Mouse (Mus musculus) liver, postnatal 0 days (tissue): ENCODE measurements around the gene Shisa4. TPM values are rescaled to one million over a fixed set of nuclear protein-coding genes. Genes with fewer than 3 reads are reported as not detected.
A peak's percentile ranks its signal among the peaks of the same experiment; 100 is the strongest.

Experiments
- ATAC-seq: fragments of 200-750 bp; cut with Nextera tagmentation; 2 replicates; pipeline ENCODE4 v1.8.0; 2017; ENCODE audit warnings: mild to moderate bottlenecking, moderate library complexity
- DNase-seq: peaks from one replicate; pipeline ENCODE4 v3.0.0-alpha.2; 2016
- H3K27ac ChIP-seq: fragments of 300-500 bp; sonication (generic); 2 replicates; pipeline ENCODE4 v1.5.1; 2014; ENCODE audit warnings: antibody characterized with exemption, moderate library complexity, mild to moderate bottlenecking, low read depth
- H3K27me3 ChIP-seq: fragments of 300-500 bp; sonication (generic); 2 replicates; pipeline ENCODE4 v1.6.1; 2014; ENCODE audit warnings: low read length, control low read depth, mixed read lengths; ENCODE audit not compliant: insufficient read depth
- H3K36me3 ChIP-seq: fragments of 300-500 bp; sonication (generic); replicated peaks from 2 replicates; pipeline ENCODE4 v1.6.1; 2014; ENCODE audit warnings: mild to moderate bottlenecking, control low read depth, low read length, moderate library complexity, mixed read lengths; ENCODE audit not compliant: insufficient read depth
- H3K4me1 ChIP-seq: fragments of 300-500 bp; sonication (generic); 2 replicates; pipeline ENCODE4 v1.6.1; 2014; ENCODE audit warnings: antibody characterized with exemption, mild to moderate bottlenecking, control low read depth; ENCODE audit not compliant: insufficient read depth
- H3K4me2 ChIP-seq: fragments of 300-500 bp; sonication (generic); 2 replicates; pipeline ENCODE4 v1.6.1; 2014; ENCODE audit warnings: low read depth, mild to moderate bottlenecking, low read length, moderate library complexity, mixed read lengths
- H3K4me3 ChIP-seq: fragments of 300-500 bp; sonication (generic); 2 replicates; pipeline ENCODE4 v1.5.1; 2014; ENCODE audit warnings: low read depth, low read length
- H3K9ac ChIP-seq: fragments of 300-500 bp; sonication (generic); replicated peaks from 2 replicates; pipeline ENCODE4 v1.6.1; 2014; ENCODE audit warnings: mild to moderate bottlenecking, moderate library complexity
- H3K9me3 ChIP-seq: fragments of 300-500 bp; sonication (generic); 2 replicates; pipeline ENCODE4 v1.6.1; 2016; ENCODE audit warnings: mild to moderate bottlenecking, control low read depth, low read length, mixed read lengths
- CTCF ChIP-seq: sonication (generic); IDR thresholded peaks from 2 replicates; pipeline ENCODE4 v1.5.1; 2016; ENCODE audit warnings: antibody characterized with exemption, low read depth
- EP300 ChIP-seq: IDR thresholded peaks from 2 replicates; pipeline ENCODE4 v1.6.1; 2016; ENCODE audit warnings: antibody characterized with exemption, low read depth, mild to moderate bottlenecking
- WGBS: fragments of 180-500 bp; shearing (Covaris S2); extraction: QIAGEN DNeasy Blood & Tissue Kit; methylation state at CpG from one replicate; pipeline ENCODE4 v1.1.7; 2014; ENCODE audit not compliant: insufficient replicate concordance; 5-methylcytosine and 5-hydroxymethylcytosine counted together
- polyA plus RNA-seq: library from polyadenylated mRNA; unstranded; fragments of >200 nt; fragmentation: Nextera tagmentation; extraction: Ambion mirVana; gene quantifications from 2 replicates; pipeline ENCODE4 v1.2.1, GENCODE M21; 2015

Shisa4 gene
- polyA plus RNA-seq, 1 experiment from 2014 or later, result 1.5 TPM

DNA sequence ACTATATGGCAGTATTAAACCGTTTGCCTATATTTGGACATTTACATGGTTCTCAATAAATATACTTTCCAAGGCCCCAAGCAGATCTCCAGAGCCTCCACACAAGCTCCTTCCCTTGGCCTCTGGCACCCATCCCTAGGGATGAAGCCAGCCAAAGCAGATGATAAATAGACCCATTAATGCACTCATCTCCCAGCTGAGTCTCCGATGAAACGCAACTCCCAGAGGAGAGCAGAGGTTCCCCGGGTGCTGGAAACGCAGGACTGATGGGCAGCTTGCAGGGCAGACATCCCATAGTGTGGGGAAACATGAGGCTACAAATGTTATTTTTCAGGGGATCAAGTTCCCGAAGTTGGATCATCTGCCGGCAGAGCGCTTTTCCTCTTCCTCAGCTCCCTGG, 33.1 kb downstream of the Shisa4 start:
- H3K4me2 ChIP-seq, result no peak overlapping the region
- no peak for ATAC-seq
- H3K4me1 ChIP-seq, result no peaks in the 10 kb centered on the region; the same call in 1 of the 2 replicates
- DNase-seq, result no peak
- H3K27me3 ChIP-seq, result no peaks in the 10 kb centered on the region
- WGBS, result 82% methylated on average over 8 of the region's 8 CpGs
- H3K4me3 ChIP-seq, result no peak overlapping the region
- H3K36me3 ChIP-seq, result no peaks in the 10 kb centered on the region
- TF ChIP-seq CTCF (no peak), EP300 (no peak)
- H3K9ac ChIP-seq, result no peak overlapping the region
- no peak overlapping the region for H3K27ac ChIP-seq
- H3K9me3 ChIP-seq, result no peaks in the 10 kb centered on the region

DNA sequence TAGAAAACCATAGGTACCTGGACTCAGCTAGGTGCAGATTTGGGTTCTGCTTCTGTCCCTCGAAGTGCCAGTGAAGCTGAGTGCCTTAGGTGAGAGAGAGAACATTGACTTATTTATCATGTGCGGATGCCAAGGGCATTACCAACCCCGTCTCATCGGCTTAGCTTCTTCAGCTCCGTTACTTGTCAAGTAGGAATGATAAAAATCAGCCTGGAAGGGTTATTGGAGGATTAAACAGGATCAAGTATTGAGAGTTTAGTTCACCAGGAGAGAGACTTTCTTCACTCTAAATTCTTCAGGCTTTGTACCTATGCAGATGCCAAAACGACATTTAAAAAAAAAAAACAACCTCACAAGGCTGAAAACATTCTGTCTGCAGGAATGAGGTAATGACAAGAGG, 44.5 kb downstream of the Shisa4 start:
- no peak for DNase-seq
- 66% methylated on average over 6 of the region's 6 CpGs for WGBS
- no peaks in the 10 kb centered on the region for H3K27me3 ChIP-seq

DNA sequence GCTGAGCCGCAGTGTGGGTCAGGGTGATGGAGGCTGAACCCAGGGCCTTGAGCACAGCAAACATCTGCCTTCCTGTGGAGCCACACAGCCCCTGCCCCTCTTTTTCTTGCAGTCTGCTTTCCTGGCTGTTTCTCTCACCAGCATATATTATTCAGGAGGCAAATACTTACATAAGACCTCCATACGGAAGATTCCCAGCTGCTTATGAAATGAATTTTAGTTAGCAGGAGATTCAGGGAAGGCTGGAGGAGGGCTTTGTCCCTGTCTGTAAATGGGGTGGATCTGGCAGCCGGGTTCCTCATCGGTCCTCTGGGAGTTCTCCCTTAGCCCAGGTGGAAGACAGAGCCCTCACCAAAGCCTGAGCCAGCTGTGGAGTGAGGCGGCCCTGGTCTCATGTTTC, 46.7 kb downstream of the Shisa4 start:
- no peak overlapping the region for H3K27ac ChIP-seq
- no peaks in the 10 kb centered on the region for H3K4me1 ChIP-seq
- DNase-seq (no peak), ATAC-seq (no peak)
- TF ChIP-seq EP300 (no peak), CTCF (no peak)
- H3K9ac ChIP-seq, result no peak overlapping the region
- no peaks in the 10 kb centered on the region for H3K27me3 ChIP-seq
- 62% methylated on average over 5 of the region's 5 CpGs for WGBS
- H3K4me2 ChIP-seq, result no peak overlapping the region
- H3K36me3 ChIP-seq, result no peaks in the 10 kb centered on the region
- no peak overlapping the region for H3K4me3 ChIP-seq
- H3K9me3 ChIP-seq, result no peaks in the 10 kb centered on the region

More for the DNA sequence above, 44.5 kb downstream of the Shisa4 start:
- no peak overlapping the region for H3K9ac ChIP-seq
- H3K4me2 ChIP-seq, result no peak overlapping the region
- H3K36me3 ChIP-seq, result no peaks in the 10 kb centered on the region
- no peaks in the 10 kb centered on the region for H3K9me3 ChIP-seq
- no peak overlapping the region for H3K27ac ChIP-seq
- ATAC-seq, result no peak
- TF ChIP-seq CTCF (no peak), EP300 (no peak)
- H3K4me3 ChIP-seq, result no peak overlapping the region
- no peaks in the 10 kb centered on the region for H3K4me1 ChIP-seq

- no peak overlapping the region for H3K4me3 ChIP-seq
- no peak for TF ChIP-seq CTCF
- no peak for TF ChIP-seq EP300
- no peaks in the 10 kb centered on the region for H3K4me1 ChIP-seq
- H3K9ac ChIP-seq, result no peak overlapping the region
- no peaks in the 10 kb centered on the region for H3K36me3 ChIP-seq
- no peaks in the 10 kb centered on the region for H3K9me3 ChIP-seq
- 75% methylated on average over 2 of the region's 2 CpGs for WGBS
- no peak overlapping the region for H3K4me2 ChIP-seq
- no peak overlapping the region for H3K27ac ChIP-seq
- no peak for DNase-seq
- ATAC-seq, result no peak
- H3K27me3 ChIP-seq, result no peaks in the 10 kb centered on the region
Measured at GRCm38 (mm10) chr1:135325934-135326333, 49.1 kb downstream of the Shisa4 start.

GRCm38 (mm10) chr1:135324571-135324970, 50.5 kb downstream of the Shisa4 start, which contains the start of gene Lmod1:
TSS of gene Lmod1 (plus strand) at chr1:135324807.
- no peaks in the 10 kb centered on the region for H3K9me3 ChIP-seq
- no peaks in the 10 kb centered on the region for H3K36me3 ChIP-seq
- WGBS, result 25% methylated on average over 8 of the region's 8 CpGs
- H3K27ac ChIP-seq, result no peak within 1 kb of the TSS
- H3K27me3 ChIP-seq, result 0 out of 2 replicates have a peak, but pooled peaks cover 3% of the 10 kb centered on the region
- H3K4me3 ChIP-seq, result no peak within 1 kb of the TSS
- H3K4me2 ChIP-seq, result peak within 1 kb of the TSS; percentile 7; the same call in 1 of the 2 replicates
- no peaks in the 10 kb centered on the region for H3K4me1 ChIP-seq
- no peak for ATAC-seq
- no peak within 1 kb of the TSS for H3K9ac ChIP-seq
- TF ChIP-seq CTCF (no peak), EP300 (no peak)
- no peak for DNase-seq

GRCm38 (mm10) chr1:135323367-135323901, 51.6 kb downstream of the Shisa4 start:
- no peaks in the 10 kb centered on the region for H3K36me3 ChIP-seq
- no peak overlapping the region for H3K9ac ChIP-seq
- TF ChIP-seq EP300 (no peak), CTCF (no peak)
- no peak overlapping the region for H3K27ac ChIP-seq
- H3K4me3 ChIP-seq, result no peak overlapping the region
- WGBS, result 80% methylated on average over 7 of the region's 7 CpGs
- no peak for DNase-seq
- ATAC-seq, result no peak
- 0 out of 2 replicates have a peak, but pooled peaks cover 3% of the 10 kb centered on the region for H3K27me3 ChIP-seq
- no peaks in the 10 kb centered on the region for H3K4me1 ChIP-seq
- H3K4me2 ChIP-seq, result no peak overlapping the region
- no peaks in the 10 kb centered on the region for H3K9me3 ChIP-seq

Other genes starting within 250 kb of the Shisa4 start
- 5.4 and 6.7 TPM in 2 replicates for gene Ptpn7, start 242.5 kb downstream of the Shisa4 start, polyA plus RNA-seq
- 11.3 and 12.5 TPM in 2 replicates for gene Arl8a, start 228.4 kb downstream of the Shisa4 start, polyA plus RNA-seq
- gene Gpr37l1, start 207.6 kb downstream of the Shisa4 start, polyA plus RNA-seq, result not detected in 2 replicates
- 0.59 and 0.67 TPM in 2 replicates for gene Elf3, start 116.7 kb downstream of the Shisa4 start, polyA plus RNA-seq
- 20.0 TPM in 2 replicates for gene Rnpep, start 91.2 kb downstream of the Shisa4 start, polyA plus RNA-seq
- gene Timm17a, start 61.5 kb downstream of the Shisa4 start, polyA plus RNA-seq, result 122 and 124 TPM in 2 replicates
- gene Lmod1, start 50.4 kb downstream of the Shisa4 start, polyA plus RNA-seq, result 0.13 and 0.14 TPM in 2 replicates
- 10.2 and 12.1 TPM in 2 replicates for gene Ipo9, start 55.3 kb upstream of the Shisa4 start, polyA plus RNA-seq
- gene Nav1, start 232.1 kb upstream of the Shisa4 start, polyA plus RNA-seq, result 0.92 and 0.94 TPM in 2 replicates